27 mouse cellular contexts compared by ENCODE assay signal in the genomic region with DNA sequence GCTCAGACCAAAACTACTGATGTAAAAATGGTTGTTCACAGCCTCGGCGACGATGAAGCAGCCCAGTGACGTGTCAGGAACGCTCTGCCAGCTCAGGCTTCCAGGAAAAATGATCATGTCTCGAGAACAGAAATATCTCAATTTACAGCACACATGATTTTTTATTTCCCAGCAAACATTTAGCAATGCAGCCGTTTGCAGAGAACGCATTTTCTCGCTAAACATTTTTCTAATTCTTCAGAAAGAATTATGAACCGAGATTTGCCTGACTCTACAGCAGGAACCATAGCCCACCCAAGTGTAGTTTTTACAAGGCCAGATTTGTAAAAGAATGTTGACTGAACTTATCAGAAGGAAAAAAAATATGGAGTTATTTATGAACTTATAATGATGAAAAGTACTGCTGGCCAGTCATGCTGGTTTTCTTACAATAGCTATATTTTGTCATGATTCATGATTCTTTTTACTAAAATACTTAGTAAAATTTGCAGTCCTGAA.
A peak's percentile ranks its signal among the peaks of the same experiment; 100 is the strongest.
DNase-seq lines count a peak whose midpoint lies in the region; ATAC-seq and TF ChIP-seq lines count a peak whose summit lies in the region.
"Had no signal": no experiment of that assay in that cellular context is flagged by ENCODE, and none has a peak within 500 bp of the region (broad histone marks: within the 10 kb centered on the region; RNA-seq: fewer than 3 reads in every experiment).

No protein-coding gene starts in this region.

- no peak for TF ChIP-seq CTCF in kidney, adult 2 months (conservative IDR thresholded peaks at IDR 0.05; ENCODE audit: insufficient read depth, insufficient read length, low read depth, low read length)
- no peak for TF ChIP-seq CTCF in lung, embryonic 14.5 days (IDR thresholded peaks at IDR 0.05; ENCODE audit: low read depth)
- TF ChIP-seq CTCF in gastrocnemius, adult 2 months (IDR thresholded peaks at IDR 0.05) = no peak

- intact Hi-C loops in gastrocnemius, adult 2 months (cut with DNase I) = no loop called here

- no peak overlapping the region for H3K9ac ChIP-seq in kidney, embryonic 16.5 days (replicated peaks; ENCODE audit: low read length)
- no peak overlapping the region for H3K9ac ChIP-seq in lung, embryonic 14.5 days
- H3K9ac ChIP-seq: embryonic facial prominence, embryonic 15.5 days; forebrain, embryonic 12.5 days; heart, embryonic 12.5 days; hindbrain, embryonic 14.5 days; midbrain, embryonic 13.5 days; neural tube, embryonic 13.5 days had no signal

- no peak for ATAC-seq in kidney, embryonic 16.5 days (ENCODE audit: low FRiP score, low TSS enrichment)
- ATAC-seq in lung, embryonic 14.5 days (ENCODE audit: insufficient read depth) = peak; percentile 49; the same call in 1 of the 2 replicates
- ATAC-seq: CD4-positive, CD25-positive, alpha-beta regulatory T cell, adult 4 months; intestine, postnatal 0 days; midbrain, embryonic 13.5 days had no signal

- DNase-seq in kidney, adult 2 months = no peak
- DNase-seq in lung, embryonic 14.5 days = peak; percentile 76
- DNase-seq in lung, postnatal 4 days = no peak
- DNase-seq in right cerebral cortex, postnatal 25 days = peak; percentile 10
- no peak for DNase-seq in right cerebral cortex, postnatal 4 days
- DNase-seq in gastrocnemius, adult 2 months = no peak
- DNase-seq: adrenal gland, postnatal 25 days; cerebellum, adult 8-10 months; cerebellum, postnatal 25 days; gastrocnemius, postnatal 25 days; heart, adult 11 months; layer of hippocampus, postnatal 36 days; left cerebral cortex, postnatal 4 days; spleen, adult 18-20 months; thymus, postnatal 14 days had no signal

- no peak overlapping the region for H3K4me2 ChIP-seq in kidney, embryonic 16.5 days (replicated peaks; ENCODE audit: low read depth, low read length)
- H3K4me2 ChIP-seq in lung, embryonic 14.5 days = no peak overlapping the region
- H3K4me2 ChIP-seq: embryonic facial prominence, embryonic 15.5 days; forebrain, embryonic 12.5 days; heart, embryonic 12.5 days; hindbrain, embryonic 14.5 days; liver, embryonic 11.5 days; midbrain, embryonic 13.5 days; neural tube, embryonic 13.5 days had no signal

- no peak for TF ChIP-seq POLR2A in kidney, adult 2 months (IDR thresholded peaks at IDR 0.05; ENCODE audit: low read depth, low read length)

- H3K4me3 ChIP-seq in kidney, embryonic 16.5 days (ENCODE audit: low read length) = no peak overlapping the region
- no peak overlapping the region for H3K4me3 ChIP-seq in kidney, adult 2 months (ENCODE audit: insufficient read depth, low read depth, low read length)
- no peak overlapping the region for H3K4me3 ChIP-seq in lung, embryonic 14.5 days (ENCODE audit: low read depth, low read length)
- no peak overlapping the region for H3K4me3 ChIP-seq in gastrocnemius, adult 2 months
- H3K4me3 ChIP-seq: embryonic facial prominence, embryonic 10.5 days; embryonic facial prominence, embryonic 15.5 days; forebrain, embryonic 12.5 days; heart, embryonic 12.5 days; midbrain, embryonic 13.5 days; neural tube, embryonic 13.5 days had no signal

- no peaks in the 10 kb centered on the region for H3K4me1 ChIP-seq in kidney, embryonic 16.5 days (ENCODE audit: insufficient read depth, low read length)
- no peaks in the 10 kb centered on the region for H3K4me1 ChIP-seq in kidney, adult 2 months (ENCODE audit: control insufficient read depth, insufficient read depth, low read length)
- no peaks in the 10 kb centered on the region for H3K4me1 ChIP-seq in lung, embryonic 14.5 days (ENCODE audit: insufficient read depth)
- H3K4me1 ChIP-seq: embryonic facial prominence, embryonic 10.5 days; embryonic facial prominence, embryonic 15.5 days; forebrain, embryonic 12.5 days; heart, embryonic 12.5 days; midbrain, embryonic 13.5 days; neural tube, embryonic 13.5 days had no signal

- H3K36me3 ChIP-seq in kidney, embryonic 16.5 days (ENCODE audit: insufficient read depth, low read length) = no peaks in the 10 kb centered on the region
- no peaks in the 10 kb centered on the region for H3K36me3 ChIP-seq in kidney, adult 2 months (ENCODE audit: control insufficient read depth, insufficient read depth, low read length)
- H3K36me3 ChIP-seq in lung, embryonic 14.5 days (ENCODE audit: insufficient read depth) = no peaks in the 10 kb centered on the region
- H3K36me3 ChIP-seq: embryonic facial prominence, embryonic 10.5 days; embryonic facial prominence, embryonic 15.5 days; forebrain, embryonic 12.5 days; heart, embryonic 12.5 days; midbrain, embryonic 13.5 days; neural tube, embryonic 13.5 days had no signal

- no peaks in the 10 kb centered on the region for H3K9me3 ChIP-seq in kidney, embryonic 16.5 days (ENCODE audit: low read length)
- H3K9me3 ChIP-seq in lung, embryonic 14.5 days (ENCODE audit: low read depth, low read length) = no peaks in the 10 kb centered on the region
- H3K9me3 ChIP-seq: embryonic facial prominence, embryonic 10.5 days; embryonic facial prominence, embryonic 15.5 days; forebrain, embryonic 12.5 days; heart, embryonic 12.5 days; midbrain, embryonic 13.5 days; neural tube, embryonic 13.5 days had no signal

- 0 out of 2 replicates have a peak overlapping the region, but pooled peaks have one; percentile 14 for H3K27ac ChIP-seq in kidney, embryonic 16.5 days (ENCODE audit: low read length)
- H3K27ac ChIP-seq in kidney, adult 2 months (ENCODE audit: insufficient read depth, low read depth, low read length) = no peak overlapping the region
- H3K27ac ChIP-seq in lung, embryonic 14.5 days (ENCODE audit: low read depth) = no peak overlapping the region
- H3K27ac ChIP-seq in gastrocnemius, adult 2 months = no peak overlapping the region
- H3K27ac ChIP-seq: embryonic facial prominence, embryonic 10.5 days; embryonic facial prominence, embryonic 15.5 days; forebrain, embryonic 12.5 days; hindbrain, embryonic 14.5 days; macrophage; midbrain, embryonic 13.5 days; neural tube, embryonic 13.5 days had no signal

- H3K27me3 ChIP-seq in kidney, embryonic 16.5 days (ENCODE audit: insufficient read depth, low read length) = no peaks in the 10 kb centered on the region
- H3K27me3 ChIP-seq in kidney, adult 2 months (replicated peaks; ENCODE audit: control insufficient read depth, insufficient read depth, low read length) = no peaks in the 10 kb centered on the region
- 0 out of 2 replicates have a peak, but pooled peaks cover 4% of the 10 kb centered on the region for H3K27me3 ChIP-seq in lung, embryonic 14.5 days (ENCODE audit: insufficient read depth, low read length)
- H3K27me3 ChIP-seq: embryonic facial prominence, embryonic 15.5 days; forebrain, embryonic 12.5 days; heart, embryonic 12.5 days; midbrain, embryonic 13.5 days; neural tube, embryonic 13.5 days had no signal

- WGBS in kidney, embryonic 16.5 days = 54% methylated on average over 10 of the region's 10 CpGs
- WGBS in kidney, adult 2 months = 70% methylated on average over 10 of the region's 10 CpGs
- 33% methylated on average over 10 of the region's 10 CpGs for WGBS in lung, embryonic 14.5 days

Comparison
In these comparisons a context has a peak if more than half of its experiments do, and no peak if none do; other contexts are left out.
1. DNase-seq: peak in lung, embryonic 14.5 days (single experiment) and right cerebral cortex, postnatal 25 days (single experiment); none in kidney, adult 2 months (single experiment), lung, postnatal 4 days (0 of 2), right cerebral cortex, postnatal 4 days (single experiment) and gastrocnemius, adult 2 months (single experiment).